Mouse (Mus musculus) midbrain, embryonic 15.5 days (tissue): ENCODE data around the gene Exoc6. TPM values are rescaled to one million over a fixed set of nuclear protein-coding genes. Genes with fewer than 3 reads are reported as not detected.

Experiments used
- ATAC-seq: fragments of 200-750 bp; cut with Nextera tagmentation; replicated peaks from 2 replicates; pipeline ENCODE4 v1.8.0; 2017; ENCODE audit warnings: moderate TSS enrichment
- H3K27ac ChIP-seq: fragments of 300-500 bp; sonication (generic); 2 replicates; pipeline ENCODE4 v1.5.1; 2015; ENCODE audit warnings: mild to moderate bottlenecking, inconsistent platforms
- H3K27me3 ChIP-seq: fragments of 300-500 bp; sonication (generic); replicated peaks from 2 replicates; pipeline ENCODE4 v1.6.1; 2015; ENCODE audit warnings: inconsistent platforms
- H3K36me3 ChIP-seq: fragments of 300-500 bp; sonication (generic); replicated peaks from 2 replicates; pipeline ENCODE4 v1.6.1; 2015; ENCODE audit warnings: inconsistent platforms
- H3K4me1 ChIP-seq: fragments of 300-500 bp; sonication (generic); 2 replicates; pipeline ENCODE4 v1.6.1; 2015; ENCODE audit warnings: inconsistent platforms
- H3K4me2 ChIP-seq: fragments of 300-500 bp; sonication (generic); 2 replicates; pipeline ENCODE4 v1.6.1; 2015; ENCODE audit warnings: inconsistent platforms, mild to moderate bottlenecking, moderate library complexity
- H3K4me3 ChIP-seq: fragments of 300-500 bp; sonication (generic); 2 replicates; pipeline ENCODE4 v1.5.1; 2015; ENCODE audit warnings: mild to moderate bottlenecking, inconsistent platforms
- H3K9ac ChIP-seq: fragments of 300-500 bp; sonication (generic); 2 replicates; pipeline ENCODE4 v1.6.1; 2015; ENCODE audit warnings: mild to moderate bottlenecking, inconsistent platforms
- H3K9me3 ChIP-seq: fragments of 300-500 bp; sonication (generic); 2 replicates; pipeline ENCODE4 v1.6.1; 2016; ENCODE audit warnings: inconsistent platforms
- WGBS: fragments of 180-500 bp; shearing (Covaris S2); methylation state at CpG from one replicate; pipeline ENCODE4 v1.1.7; 2015; ENCODE audit warnings: mixed read lengths; 5-methylcytosine and 5-hydroxymethylcytosine counted together
- polyA plus RNA-seq: library from polyadenylated mRNA; unstranded; fragments of >200 nt; fragmentation: Nextera tagmentation; extraction: Ambion mirVana; gene quantifications from 2 replicates; pipeline ENCODE4 v1.2.1, GENCODE M21; 2015

Gene Exoc6
- polyA plus RNA-seq, 1 experiment from 2014 or later, result 22.1 TPM

- no peaks in the 10 kb centered on the region for H3K9me3 ChIP-seq
- no peak overlapping the region for H3K4me2 ChIP-seq
- H3K27me3 ChIP-seq, result no peaks in the 10 kb centered on the region
- H3K4me3 ChIP-seq, result no peak overlapping the region
- no peaks in the 10 kb centered on the region for H3K36me3 ChIP-seq
- H3K9ac ChIP-seq, result no peak overlapping the region
- WGBS, result 56% methylated on average over 12 of the region's 12 CpGs
- no peaks in the 10 kb centered on the region for H3K4me1 ChIP-seq
- no peak overlapping the region for H3K27ac ChIP-seq
- ATAC-seq, result no peak
Observed at GRCm38 (mm10) chr19:37673393-37673792, 123.2 kb downstream of the Exoc6 start.

GRCm38 (mm10) chr19:37685281-37685680, 135.1 kb downstream of the Exoc6 start, which contains the start of gene Cyp26c1:
Cyp26c1 (plus strand) TSS chr19:37685581.
- no peak for ATAC-seq
- Histone ChIP-seq H3K4me2 (no peak within 1 kb of the TSS), H3K36me3 (no peaks in the 10 kb centered on the region), H3K9me3 (no peaks in the 10 kb centered on the region), H3K27ac (no peak within 1 kb of the TSS), H3K4me1 (peaks cover 12% of the 10 kb centered on the region; the same call in 1 of the 2 replicates), H3K27me3 (peaks cover 85% of the 10 kb centered on the region), H3K9ac (no peak within 1 kb of the TSS), H3K4me3 (no peak within 1 kb of the TSS)
- WGBS, result 9% methylated on average over 6 of the region's 6 CpGs

- Histone ChIP-seq H3K27me3 (peaks cover 95% of the 10 kb centered on the region), H3K4me3 (no peak overlapping the region), H3K4me1 (peaks cover 17% of the 10 kb centered on the region), H3K4me2 (no peak overlapping the region), H3K9me3 (no peaks in the 10 kb centered on the region), H3K36me3 (no peaks in the 10 kb centered on the region), H3K27ac (no peak overlapping the region), H3K9ac (no peak overlapping the region)
- no peak for ATAC-seq
- 5% methylated on average over 23 of the region's 23 CpGs for WGBS
Observed at GRCm38 (mm10) chr19:37686347-37686746, 136.1 kb downstream of the Exoc6 start.

GRCm38 (mm10) chr19:37686941-37687850, 137.0 kb downstream of the Exoc6 start:
- no peak overlapping the region for H3K4me2 ChIP-seq
- 4% methylated on average over 62 of the region's 62 CpGs for WGBS
- H3K4me1 ChIP-seq, result peaks cover 17% of the 10 kb centered on the region
- H3K36me3 ChIP-seq, result no peaks in the 10 kb centered on the region
- ATAC-seq, result 0 out of 2 replicates have a peak, but pooled peaks have one; percentile 37
- no peak overlapping the region for H3K9ac ChIP-seq
- H3K27ac ChIP-seq, result no peak overlapping the region
- H3K27me3 ChIP-seq, result peaks cover 98% of the 10 kb centered on the region
- H3K4me3 ChIP-seq, result 0 out of 2 replicates have a peak overlapping the region, but pooled peaks have one; percentile 6
- no peaks in the 10 kb centered on the region for H3K9me3 ChIP-seq

- Histone ChIP-seq H3K9me3 (no peaks in the 10 kb centered on the region), H3K9ac (no peak overlapping the region), H3K36me3 (no peaks in the 10 kb centered on the region), H3K27me3 (peaks cover 100% of the 10 kb centered on the region), H3K27ac (no peak overlapping the region), H3K4me3 (no peak overlapping the region), H3K4me2 (no peak overlapping the region), H3K4me1 (peaks cover 27% of the 10 kb centered on the region)
- 51% methylated on average over 5 of the region's 5 CpGs for WGBS
- ATAC-seq, result no peak
Observed at GRCm38 (mm10) chr19:37689478-37689877, 139.3 kb downstream of the Exoc6 start.

- 2% methylated on average over 29 of the region's 29 CpGs for WGBS
- Histone ChIP-seq H3K4me2 (peak overlapping the region; percentile 33), H3K27ac (no peak overlapping the region), H3K9me3 (no peaks in the 10 kb centered on the region), H3K9ac (no peak overlapping the region), H3K27me3 (peaks cover 100% of the 10 kb centered on the region), H3K36me3 (no peaks in the 10 kb centered on the region), H3K4me3 (peak overlapping the region; percentile 18), H3K4me1 (peaks cover 24% of the 10 kb centered on the region)
- no peak for ATAC-seq
Observed at GRCm38 (mm10) chr19:37690716-37691115, 140.5 kb downstream of the Exoc6 start.

- Histone ChIP-seq H3K4me3 (peak overlapping the region; percentile 39), H3K27ac (no peak overlapping the region), H3K4me1 (peaks cover 32% of the 10 kb centered on the region), H3K9me3 (no peaks in the 10 kb centered on the region), H3K36me3 (no peaks in the 10 kb centered on the region), H3K4me2 (peak overlapping the region; percentile 65), H3K9ac (0 out of 2 replicates have a peak overlapping the region, but pooled peaks have one; percentile 24), H3K27me3 (peaks cover 100% of the 10 kb centered on the region)
- WGBS, result under 1% methylated on average over 40 of the region's 40 CpGs
- ATAC-seq, result peak; percentile 73
Observed at GRCm38 (mm10) chr19:37692879-37693278, 142.7 kb downstream of the Exoc6 start.

- no peak for ATAC-seq
- Histone ChIP-seq H3K9me3 (no peaks in the 10 kb centered on the region), H3K27me3 (peaks cover 100% of the 10 kb centered on the region), H3K4me1 (peaks cover 46% of the 10 kb centered on the region), H3K4me2 (no peak overlapping the region), H3K9ac (no peak overlapping the region), H3K4me3 (no peak overlapping the region), H3K27ac (no peak overlapping the region), H3K36me3 (no peaks in the 10 kb centered on the region)
- WGBS, result 33% methylated on average over 13 of the region's 13 CpGs
Observed at GRCm38 (mm10) chr19:37695146-37695545, 144.9 kb downstream of the Exoc6 start.

- Histone ChIP-seq H3K9ac (no peak overlapping the region), H3K36me3 (no peaks in the 10 kb centered on the region), H3K4me1 (peaks cover 41% of the 10 kb centered on the region), H3K4me3 (no peak overlapping the region), H3K4me2 (peak overlapping the region; percentile 27), H3K27ac (no peak overlapping the region), H3K9me3 (no peaks in the 10 kb centered on the region), H3K27me3 (peaks cover 100% of the 10 kb centered on the region)
- ATAC-seq, result no peak
- WGBS, result 4% methylated on average over 42 of the region's 42 CpGs
Observed at GRCm38 (mm10) chr19:37695762-37696602, 145.8 kb downstream of the Exoc6 start.

GRCm38 (mm10) chr19:37696603-37697334, 146.6 kb downstream of the Exoc6 start:
- Histone ChIP-seq H3K9ac (no peak overlapping the region), H3K4me2 (peak overlapping the region; percentile 59), H3K27me3 (peaks cover 95% of the 10 kb centered on the region), H3K27ac (no peak overlapping the region), H3K4me1 (peaks cover 41% of the 10 kb centered on the region), H3K36me3 (no peaks in the 10 kb centered on the region), H3K4me3 (no peak overlapping the region), H3K9me3 (no peaks in the 10 kb centered on the region)
- WGBS, result 2% methylated on average over 22 of the region's 22 CpGs
- no peak for ATAC-seq

- Histone ChIP-seq H3K36me3 (no peaks in the 10 kb centered on the region), H3K27ac (no peak overlapping the region), H3K9me3 (no peaks in the 10 kb centered on the region), H3K4me3 (peak overlapping the region; percentile 35), H3K9ac (no peak overlapping the region), H3K27me3 (peaks cover 95% of the 10 kb centered on the region), H3K4me2 (peak overlapping the region; percentile 59), H3K4me1 (peaks cover 41% of the 10 kb centered on the region)
- ATAC-seq, result no peak
- under 1% methylated on average over 18 of the region's 18 CpGs for WGBS
Observed at GRCm38 (mm10) chr19:37697335-37697636, 147.1 kb downstream of the Exoc6 start.
